Mouse (Mus musculus) forebrain, embryonic 16.5 days (tissue): ENCODE results near the gene Flvcr1. TPM values are rescaled to one million over a fixed set of nuclear protein-coding genes. Genes with fewer than 3 reads are reported as not detected.
A peak's percentile ranks its signal among the peaks of the same experiment; 100 is the strongest.

Source experiments
- ATAC-seq: fragments of 200-750 bp; cut with Nextera tagmentation; 2 replicates; pipeline ENCODE4 v1.8.0; 2017; ENCODE audit warnings: mild to moderate bottlenecking, moderate library complexity
- H3K27ac ChIP-seq: fragments of 300-500 bp; sonication (generic); 2 replicates; pipeline ENCODE4 v1.5.1; 2014; ENCODE audit warnings: low read length, control low read depth
- H3K27me3 ChIP-seq: fragments of 300-500 bp; sonication (generic); replicated peaks from 2 replicates; pipeline ENCODE4 v1.6.1; 2014; ENCODE audit warnings: low read length; ENCODE audit not compliant: control insufficient read depth, insufficient read depth
- H3K36me3 ChIP-seq: fragments of 300-500 bp; sonication (generic); 2 replicates; pipeline ENCODE4 v1.6.1; 2014; ENCODE audit not compliant: control insufficient read depth, insufficient read depth
- H3K4me1 ChIP-seq: fragments of 300-500 bp; sonication (generic); replicated peaks from 2 replicates; pipeline ENCODE4 v1.6.1; 2014; ENCODE audit warnings: low read length; ENCODE audit not compliant: control insufficient read depth, insufficient read depth
- H3K4me2 ChIP-seq: fragments of 300-500 bp; sonication (generic); 2 replicates; pipeline ENCODE4 v1.6.1; 2014; ENCODE audit warnings: mild to moderate bottlenecking, low read length, control low read depth
- H3K4me3 ChIP-seq: fragments of 300-500 bp; sonication (generic); replicated peaks from 2 replicates; pipeline ENCODE4 v1.5.1; 2014; ENCODE audit warnings: mild to moderate bottlenecking, low read length, control low read depth
- H3K9ac ChIP-seq: fragments of 300-500 bp; sonication (generic); replicated peaks from 2 replicates; pipeline ENCODE4 v1.6.1; 2014; ENCODE audit warnings: low read depth, low read length, control low read depth
- H3K9me3 ChIP-seq: fragments of 300-500 bp; sonication (generic); 2 replicates; pipeline ENCODE4 v1.6.1; 2016; ENCODE audit warnings: low read length; ENCODE audit not compliant: control insufficient read depth
- WGBS: fragments of 180-500 bp; shearing (Covaris S2); extraction: QIAGEN DNeasy Blood & Tissue Kit; methylation state at CpG from one replicate; pipeline ENCODE4 v1.1.7; 2014; 5-methylcytosine and 5-hydroxymethylcytosine counted together
- polyA plus RNA-seq: library from polyadenylated mRNA; unstranded; fragments of >200 nt; fragmentation: Nextera tagmentation; extraction: Ambion mirVana; gene quantifications from 2 replicates; pipeline ENCODE4 v1.2.1, GENCODE M21; 2015

Flvcr1 gene
- polyA plus RNA-seq, 1 experiment from 2014 or later, result 8.8 TPM

DNA sequence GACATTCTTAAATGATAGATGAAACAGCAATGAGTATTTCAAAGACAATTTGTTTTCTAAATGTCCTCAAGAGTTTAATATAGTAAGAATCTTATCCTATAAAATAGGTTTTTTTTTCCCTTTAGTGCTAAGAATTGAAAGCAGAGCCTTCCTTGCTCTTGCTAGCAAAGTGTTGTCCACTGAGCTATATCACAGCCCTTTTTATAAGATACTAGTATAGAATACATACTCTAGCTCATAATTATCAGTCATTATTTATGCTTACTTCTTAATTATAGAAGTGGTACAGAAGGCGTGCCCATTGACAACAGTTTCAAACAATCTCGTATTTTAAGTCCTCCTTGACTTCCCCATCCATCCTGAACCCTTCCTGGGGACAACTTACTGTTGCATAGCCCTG lies 38.6 kb upstream of the Flvcr1 start:
- ATAC-seq, result no peak
- H3K9me3 ChIP-seq, result no peaks in the 10 kb centered on the region
- H3K36me3 ChIP-seq, result no peaks in the 10 kb centered on the region
- peaks cover 13% of the 10 kb centered on the region for H3K4me1 ChIP-seq
- H3K4me2 ChIP-seq, result no peak overlapping the region
- no peaks in the 10 kb centered on the region for H3K27me3 ChIP-seq
- H3K9ac ChIP-seq, result no peak overlapping the region
- no peak overlapping the region for H3K4me3 ChIP-seq
- H3K27ac ChIP-seq, result no peak overlapping the region
- 86% methylated on average over 2 of the region's 2 CpGs for WGBS

DNA sequence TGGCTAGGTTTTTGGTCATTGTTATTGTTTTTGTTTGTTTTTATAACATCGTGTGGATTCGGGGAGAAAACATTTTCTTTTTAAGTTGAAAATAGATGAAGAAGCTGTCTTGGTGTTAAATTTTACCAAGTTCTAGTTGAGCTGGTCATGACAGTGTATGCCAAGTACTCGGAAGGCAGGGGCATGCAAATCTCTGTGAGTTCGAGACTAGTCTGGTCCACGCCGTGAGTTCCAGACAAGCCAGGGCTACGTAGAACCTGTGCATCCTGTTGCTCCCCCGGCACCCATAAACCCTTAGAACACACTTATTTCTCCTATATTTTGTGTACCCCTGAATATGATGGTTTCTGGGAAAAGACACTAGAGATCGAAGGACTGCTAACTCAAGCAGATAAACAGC lies 37.7 kb upstream of the Flvcr1 start:
- WGBS, result 67% methylated on average over 9 of the region's 9 CpGs
- Histone ChIP-seq H3K27me3 (no peaks in the 10 kb centered on the region), H3K4me2 (peak overlapping the region; percentile 92), H3K36me3 (no peaks in the 10 kb centered on the region), H3K27ac (no peak overlapping the region), H3K9ac (no peak overlapping the region), H3K4me3 (peak overlapping the region; percentile 65), H3K9me3 (no peaks in the 10 kb centered on the region), H3K4me1 (peaks cover 13% of the 10 kb centered on the region)
- no peak for ATAC-seq

DNA sequence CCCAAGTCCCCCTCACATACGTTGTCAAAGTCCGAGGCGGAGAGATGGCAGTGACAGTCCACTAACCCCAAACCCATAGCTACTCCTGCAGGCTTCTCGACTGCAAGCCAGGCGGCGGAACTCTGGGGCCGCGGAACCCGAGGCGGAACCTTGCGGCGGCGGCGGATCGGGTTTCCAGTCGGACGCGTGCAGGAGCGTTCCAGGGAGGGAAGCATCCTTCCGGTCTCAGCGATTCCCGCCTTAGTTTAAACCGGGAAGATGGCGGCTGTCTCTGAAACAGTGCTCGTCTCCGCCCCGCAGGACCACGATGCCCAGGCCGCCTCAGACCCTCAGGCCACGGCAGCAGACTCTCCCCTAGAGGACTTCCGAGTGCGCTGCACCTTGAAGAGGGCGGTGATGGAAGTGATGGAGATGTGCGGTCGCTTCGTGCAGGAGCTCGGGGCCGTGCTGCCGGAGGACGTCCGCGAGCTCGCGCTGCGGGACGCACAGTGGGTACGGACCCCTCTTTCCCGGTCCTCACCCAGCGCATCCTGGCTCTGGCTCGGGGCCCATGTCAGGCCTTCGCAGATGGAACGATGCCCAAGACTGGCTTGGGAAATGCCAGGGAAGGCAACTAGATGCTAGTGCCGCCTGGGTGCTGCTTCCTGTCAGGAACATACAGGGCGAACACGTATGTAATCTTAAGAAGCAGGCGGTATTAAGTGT lies 37.0 kb upstream of the Flvcr1 start, which contains the start of the genes Tatdn3 and Nsl1:
Gene Tatdn3, minus strand, starts transcription at position 152 of the 705 bp plus-strand sequence.
Gene Nsl1, plus strand, starts transcription at position 232 of the 705 bp plus-strand sequence.
- Histone ChIP-seq H3K27me3 (no peaks in the 10 kb centered on the region), H3K4me1 (peaks cover 13% of the 10 kb centered on the region), H3K27ac (peak within 1 kb of the TSS; percentile 30; the same call in 1 of the 2 replicates), H3K4me3 (peak within 1 kb of the TSS; percentile 65), H3K4me2 (peak within 1 kb of the TSS; percentile 92), H3K9me3 (no peaks in the 10 kb centered on the region), H3K36me3 (no peaks in the 10 kb centered on the region), H3K9ac (peak within 1 kb of the TSS; percentile 72)
- peak; percentile 95 for ATAC-seq
- under 1% methylated on average over 56 of the region's 56 CpGs for WGBS

- peak overlapping the region; percentile 30; the same call in 1 of the 2 replicates for H3K27ac ChIP-seq
- H3K9ac ChIP-seq, result peak overlapping the region; percentile 72
- peak overlapping the region; percentile 92 for H3K4me2 ChIP-seq
- peaks cover 13% of the 10 kb centered on the region for H3K4me1 ChIP-seq
- H3K4me3 ChIP-seq, result peak overlapping the region; percentile 65
- H3K36me3 ChIP-seq, result no peaks in the 10 kb centered on the region
- ATAC-seq, result no peak
- 6% methylated on average over 15 of the region's 15 CpGs for WGBS
- H3K9me3 ChIP-seq, result no peaks in the 10 kb centered on the region
- no peaks in the 10 kb centered on the region for H3K27me3 ChIP-seq
Measured at GRCm38 (mm10) chr1:191062241-191062780, 36.4 kb upstream of the Flvcr1 start.

GRCm38 (mm10) chr1:191057461-191057860 lies 31.5 kb upstream of the Flvcr1 start:
- WGBS, result 75% methylated on average over 3 of the region's 3 CpGs
- no peaks in the 10 kb centered on the region for H3K27me3 ChIP-seq
- no peak overlapping the region for H3K4me2 ChIP-seq

DNA sequence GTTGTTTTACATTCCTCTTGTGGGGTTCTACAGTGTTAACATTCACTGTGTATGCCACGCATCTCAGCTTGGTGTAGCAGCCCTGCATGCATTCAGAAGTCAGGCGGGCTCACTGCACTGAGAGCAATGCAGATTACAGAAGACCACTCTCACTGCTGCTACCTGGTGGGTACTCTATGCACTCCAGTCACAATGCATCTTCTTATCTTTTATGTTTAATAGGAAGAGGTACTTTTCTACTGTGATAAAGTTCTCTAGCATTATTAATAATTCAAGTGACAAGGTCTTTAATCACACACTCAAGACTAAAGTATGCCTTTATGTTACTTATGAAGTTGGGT lies 29.5 kb upstream of the Flvcr1 start:
- H3K9ac ChIP-seq, result no peak overlapping the region
- no peak overlapping the region for H3K27ac ChIP-seq
- no peaks in the 10 kb centered on the region for H3K9me3 ChIP-seq
- H3K36me3 ChIP-seq, result no peaks in the 10 kb centered on the region
- no peaks in the 10 kb centered on the region for H3K27me3 ChIP-seq
- no peak overlapping the region for H3K4me3 ChIP-seq
- no peak for ATAC-seq
- H3K4me1 ChIP-seq, result no peaks in the 10 kb centered on the region
- WGBS, result 66% methylated on average over 2 of the region's 2 CpGs
- no peak overlapping the region for H3K4me2 ChIP-seq

More at GRCm38 (mm10) chr1:191057461-191057860, 31.5 kb upstream of the Flvcr1 start:
- Histone ChIP-seq H3K4me1 (peaks cover 5% of the 10 kb centered on the region; the same call in 1 of the 2 replicates), H3K27ac (no peak overlapping the region), H3K36me3 (no peaks in the 10 kb centered on the region), H3K9me3 (no peaks in the 10 kb centered on the region), H3K4me3 (no peak overlapping the region), H3K9ac (no peak overlapping the region)
- no peak for ATAC-seq

- 71% methylated on average over 8 of the region's 8 CpGs for WGBS
- ATAC-seq, result no peak
- H3K4me1 ChIP-seq, result no peaks in the 10 kb centered on the region
- H3K4me2 ChIP-seq, result no peak overlapping the region
- no peak overlapping the region for H3K9ac ChIP-seq
- H3K36me3 ChIP-seq, result no peaks in the 10 kb centered on the region
- no peak overlapping the region for H3K4me3 ChIP-seq
- H3K27me3 ChIP-seq, result no peaks in the 10 kb centered on the region
- no peaks in the 10 kb centered on the region for H3K9me3 ChIP-seq
- H3K27ac ChIP-seq, result no peak overlapping the region
Measured at GRCm38 (mm10) chr1:191054870-191055532, 29.0 kb upstream of the Flvcr1 start.

DNA sequence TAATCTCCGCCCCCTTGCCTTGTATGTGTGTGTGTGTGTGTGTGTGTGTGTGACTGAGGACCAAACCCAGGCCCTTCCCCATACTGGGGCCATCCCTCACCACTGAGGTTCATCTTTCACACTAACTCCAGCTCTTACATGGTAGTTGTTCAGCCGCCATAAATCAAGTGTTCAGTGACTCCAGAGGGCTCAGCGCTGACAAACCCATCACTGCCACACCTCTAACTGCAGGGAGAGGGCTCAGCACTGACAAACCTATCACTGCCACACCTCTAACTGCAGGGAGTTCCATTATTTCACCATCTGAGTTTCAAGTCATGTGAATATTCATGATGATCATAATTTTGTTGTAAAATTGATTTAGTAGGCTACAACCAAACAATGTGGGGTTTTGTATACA lies 27.6 kb upstream of the Flvcr1 start:
- H3K27me3 ChIP-seq, result no peaks in the 10 kb centered on the region
- no peaks in the 10 kb centered on the region for H3K36me3 ChIP-seq
- no peak overlapping the region for H3K4me3 ChIP-seq
- H3K9ac ChIP-seq, result no peak overlapping the region
- no peak overlapping the region for H3K4me2 ChIP-seq
- H3K27ac ChIP-seq, result no peak overlapping the region
- no peaks in the 10 kb centered on the region for H3K9me3 ChIP-seq
- ATAC-seq, result no peak
- WGBS, result 90% methylated on average over 3 of the region's 3 CpGs
- H3K4me1 ChIP-seq, result no peaks in the 10 kb centered on the region

DNA sequence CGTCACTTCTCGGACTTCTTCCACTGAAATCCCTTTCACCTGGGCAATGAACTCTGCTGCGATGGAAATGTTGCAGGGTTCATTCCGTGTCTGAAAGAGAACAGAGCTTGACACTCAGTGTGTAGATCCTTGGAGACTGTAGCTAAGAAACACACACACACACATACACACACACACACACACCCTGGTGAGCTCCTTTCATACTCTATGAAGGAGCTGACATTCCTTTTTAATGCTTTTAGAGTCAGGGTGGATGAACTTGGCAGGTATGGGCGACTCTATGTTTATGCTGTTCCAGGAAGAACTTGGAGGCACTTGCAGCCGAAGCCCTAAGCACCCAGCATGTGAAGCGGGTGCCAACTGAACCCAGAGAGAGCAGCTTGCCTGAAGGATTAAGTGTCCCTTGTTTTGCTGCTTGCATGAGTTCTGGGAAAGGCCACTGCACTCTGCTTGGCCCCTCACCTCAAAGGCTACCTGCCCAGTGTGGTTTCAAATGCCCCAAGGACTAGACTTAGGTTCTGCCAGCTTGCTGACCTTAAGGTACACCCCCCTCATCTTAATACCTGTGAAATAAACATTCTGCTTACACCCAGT lies 20.4 kb upstream of the Flvcr1 start:
- Histone ChIP-seq H3K4me3 (no peak overlapping the region), H3K9me3 (no peaks in the 10 kb centered on the region), H3K4me1 (no peaks in the 10 kb centered on the region), H3K27me3 (no peaks in the 10 kb centered on the region), H3K36me3 (no peaks in the 10 kb centered on the region), H3K9ac (no peak overlapping the region), H3K4me2 (no peak overlapping the region), H3K27ac (no peak overlapping the region)
- ATAC-seq, result no peak
- 69% methylated on average over 7 of the region's 7 CpGs for WGBS
